Mouse (Mus musculus) intestine, embryonic 16.5 days (tissue): ENCODE results near the gene Lactbl1. TPM values are rescaled to one million over a fixed set of nuclear protein-coding genes. Genes with fewer than 3 reads are reported as not detected.

Experiments
- ATAC-seq: fragments of 200-750 bp; cut with Nextera tagmentation; 2 replicates; pipeline ENCODE4 v1.8.0; 2017; ENCODE audit warnings: moderate TSS enrichment, moderate library complexity
- H3K27ac ChIP-seq: fragments of 300-500 bp; sonication (generic); 2 replicates; pipeline ENCODE4 v1.5.1; 2014; ENCODE audit warnings: mild to moderate bottlenecking, low read length
- H3K27me3 ChIP-seq: fragments of 300-500 bp; sonication (generic); replicated peaks from 2 replicates; pipeline ENCODE4 v1.6.1; 2014; ENCODE audit warnings: low read length, control low read depth, mixed read lengths; ENCODE audit not compliant: control insufficient read depth, insufficient read depth
- H3K36me3 ChIP-seq: fragments of 300-500 bp; sonication (generic); 2 replicates; pipeline ENCODE4 v1.6.1; 2014; ENCODE audit warnings: low read length, control low read depth; ENCODE audit not compliant: control insufficient read depth, insufficient read depth
- H3K4me1 ChIP-seq: fragments of 300-500 bp; sonication (generic); 2 replicates; pipeline ENCODE4 v1.6.1; 2014; ENCODE audit warnings: low read length, control low read depth, mixed read lengths; ENCODE audit not compliant: control insufficient read depth, insufficient read depth
- H3K4me2 ChIP-seq: fragments of 300-500 bp; sonication (generic); 2 replicates; pipeline ENCODE4 v1.6.1; 2014; ENCODE audit warnings: low read depth, low read length, control low read depth
- H3K4me3 ChIP-seq: fragments of 300-500 bp; sonication (generic); 2 replicates; pipeline ENCODE4 v1.5.1; 2014; ENCODE audit warnings: mild to moderate bottlenecking, low read length
- H3K9ac ChIP-seq: fragments of 300-500 bp; sonication (generic); 2 replicates; pipeline ENCODE4 v1.6.1; 2014; ENCODE audit warnings: low read depth, low read length
- H3K9me3 ChIP-seq: fragments of 300-500 bp; sonication (generic); 2 replicates; pipeline ENCODE4 v1.6.1; 2016; ENCODE audit warnings: low read length, control low read depth; ENCODE audit not compliant: control insufficient read depth
- WGBS: fragments of 180-500 bp; shearing (Covaris S2); extraction: QIAGEN DNeasy Blood & Tissue Kit; methylation state at CpG from one replicate; pipeline ENCODE4 v1.1.7; 2014; 5-methylcytosine and 5-hydroxymethylcytosine counted together
- polyA plus RNA-seq: library from polyadenylated mRNA; unstranded; fragments of >200 nt; fragmentation: Nextera tagmentation; extraction: Ambion mirVana; gene quantifications from 2 replicates; pipeline ENCODE4 v1.2.1, GENCODE M21; 2015

Lactbl1 gene
- polyA plus RNA-seq, 1 experiment from 2014 or later: not detected

GRCm38 (mm10) chr4:136649480-136650196, 27.2 kb downstream of the Lactbl1 start:
- no peaks in the 10 kb centered on the region for H3K27me3 ChIP-seq
- no peak overlapping the region for H3K27ac ChIP-seq
- 38% methylated on average over 13 of the region's 13 CpGs for WGBS
- H3K4me2 ChIP-seq: peak overlapping the region; percentile 47
- peak; percentile 55 for ATAC-seq
- H3K9me3 ChIP-seq: peaks cover 7% of the 10 kb centered on the region; the same call in 1 of the 2 replicates
- H3K36me3 ChIP-seq: 0 out of 2 replicates have a peak, but pooled peaks cover 3% of the 10 kb centered on the region
- peaks cover 10% of the 10 kb centered on the region for H3K4me1 ChIP-seq
- peak overlapping the region; percentile 19; the same call in 1 of the 2 replicates for H3K9ac ChIP-seq
- H3K4me3 ChIP-seq: no peak overlapping the region

GRCm38 (mm10) chr4:136650261-136650660, 27.8 kb downstream of the Lactbl1 start:
- Histone ChIP-seq H3K4me3 (no peak overlapping the region), H3K27ac (no peak overlapping the region), H3K9ac (no peak overlapping the region), H3K4me2 (no peak overlapping the region), H3K36me3 (0 out of 2 replicates have a peak, but pooled peaks cover 3% of the 10 kb centered on the region), H3K27me3 (no peaks in the 10 kb centered on the region), H3K9me3 (peaks cover 7% of the 10 kb centered on the region; the same call in 1 of the 2 replicates), H3K4me1 (peaks cover 10% of the 10 kb centered on the region)
- no peak for ATAC-seq
- WGBS: 83% methylated on average over 8 of the region's 8 CpGs

GRCm38 (mm10) chr4:136651357-136651811, 29.0 kb downstream of the Lactbl1 start:
- 70% methylated on average over 3 of the region's 3 CpGs for WGBS
- no peak overlapping the region for H3K9ac ChIP-seq
- no peak for ATAC-seq

DNA sequence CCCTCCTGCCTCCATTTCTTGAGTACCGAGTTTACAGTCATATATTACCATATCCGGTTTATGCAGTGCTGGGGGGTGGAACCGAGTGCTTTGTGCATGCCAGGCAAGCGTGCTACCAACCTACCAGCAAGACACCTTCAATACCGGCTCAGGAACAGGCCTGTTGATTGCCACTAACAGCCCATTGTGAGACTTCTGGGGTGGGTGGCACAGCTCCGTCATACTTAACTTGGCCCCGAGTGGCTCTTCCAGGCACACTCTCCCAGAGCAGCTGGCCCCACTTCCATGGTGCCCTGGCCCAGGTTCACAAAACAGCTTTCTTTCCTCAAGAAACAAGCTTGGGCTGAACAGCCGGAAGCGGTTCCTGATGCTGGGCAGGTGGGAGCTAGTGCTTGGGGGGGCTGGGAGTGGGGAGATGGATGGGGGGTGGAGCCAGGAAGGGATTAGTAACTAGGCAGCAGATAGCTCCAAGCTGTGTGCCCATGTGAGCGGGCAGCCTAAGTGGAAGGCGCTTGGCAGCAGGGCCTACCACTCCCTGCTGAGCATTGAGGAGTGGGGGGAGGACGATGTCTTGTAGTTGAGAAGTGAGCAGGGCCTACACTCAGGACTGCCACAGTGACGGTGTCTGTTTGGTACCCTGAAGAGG, 29.6 kb downstream of the Lactbl1 start:
- Histone ChIP-seq H3K4me2 (no peak overlapping the region), H3K4me3 (no peak overlapping the region), H3K27ac (no peak overlapping the region), H3K4me1 (peaks cover 10% of the 10 kb centered on the region), H3K27me3 (no peaks in the 10 kb centered on the region), H3K9ac (no peak overlapping the region), H3K36me3 (peaks cover 5% of the 10 kb centered on the region; the same call in 1 of the 2 replicates), H3K9me3 (peaks cover 2% of the 10 kb centered on the region; the same call in 1 of the 2 replicates)
- no peak for ATAC-seq
- 78% methylated on average over 13 of the region's 13 CpGs for WGBS

More at GRCm38 (mm10) chr4:136651357-136651811, 29.0 kb downstream of the Lactbl1 start:
- no peak overlapping the region for H3K4me2 ChIP-seq
- H3K27ac ChIP-seq: no peak overlapping the region
- no peak overlapping the region for H3K4me3 ChIP-seq
- H3K27me3 ChIP-seq: no peaks in the 10 kb centered on the region
- H3K9me3 ChIP-seq: peaks cover 7% of the 10 kb centered on the region; the same call in 1 of the 2 replicates
- H3K4me1 ChIP-seq: peaks cover 10% of the 10 kb centered on the region
- H3K36me3 ChIP-seq: peaks cover 3% of the 10 kb centered on the region; the same call in 1 of the 2 replicates

- Histone ChIP-seq H3K36me3 (peaks cover 5% of the 10 kb centered on the region; the same call in 1 of the 2 replicates), H3K27me3 (no peaks in the 10 kb centered on the region), H3K9ac (no peak overlapping the region), H3K9me3 (no peaks in the 10 kb centered on the region), H3K4me1 (peaks cover 10% of the 10 kb centered on the region), H3K4me3 (no peak overlapping the region), H3K4me2 (no peak overlapping the region), H3K27ac (no peak overlapping the region)
- no peak for ATAC-seq
- 71% methylated on average over 11 of the region's 11 CpGs for WGBS
These were observed 30.1 kb downstream of the Lactbl1 start for GRCm38 (mm10) chr4:136652528-136652910.

DNA sequence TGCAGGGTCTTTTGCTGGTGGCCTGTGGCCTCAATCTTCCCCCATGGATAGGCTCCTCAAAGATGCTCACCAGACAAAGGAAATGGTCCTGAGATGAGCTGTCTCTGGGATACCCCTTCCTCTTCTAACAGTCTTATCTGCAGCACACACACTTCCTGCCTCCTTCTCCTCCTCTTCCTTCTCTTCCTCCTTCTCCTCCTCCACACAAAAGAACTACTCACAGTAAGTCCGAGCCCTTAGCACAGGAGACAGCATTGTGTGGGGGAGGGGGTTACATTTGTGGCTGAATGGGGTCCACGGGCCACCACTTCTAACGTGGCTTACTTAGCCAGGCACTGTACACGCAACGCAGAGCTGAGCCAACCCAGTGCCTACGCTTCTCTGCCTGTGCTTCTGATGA, 30.6 kb downstream of the Lactbl1 start:
- H3K4me1 ChIP-seq: peaks cover 10% of the 10 kb centered on the region
- H3K36me3 ChIP-seq: peaks cover 5% of the 10 kb centered on the region; the same call in 1 of the 2 replicates
- H3K27ac ChIP-seq: no peak overlapping the region
- ATAC-seq: no peak
- no peaks in the 10 kb centered on the region for H3K9me3 ChIP-seq
- 78% methylated on average over 6 of the region's 6 CpGs for WGBS
- H3K4me3 ChIP-seq: no peak overlapping the region
- no peak overlapping the region for H3K4me2 ChIP-seq
- H3K27me3 ChIP-seq: no peaks in the 10 kb centered on the region
- H3K9ac ChIP-seq: no peak overlapping the region

GRCm38 (mm10) chr4:136653692-136654234, 31.3 kb downstream of the Lactbl1 start:
- no peak overlapping the region for H3K4me3 ChIP-seq
- no peak overlapping the region for H3K4me2 ChIP-seq
- no peaks in the 10 kb centered on the region for H3K27me3 ChIP-seq
- peaks cover 7% of the 10 kb centered on the region; the same call in 1 of the 2 replicates for H3K36me3 ChIP-seq
- 79% methylated on average over 10 of the region's 10 CpGs for WGBS
- H3K4me1 ChIP-seq: peaks cover 10% of the 10 kb centered on the region
- H3K27ac ChIP-seq: no peak overlapping the region
- no peak for ATAC-seq
- H3K9ac ChIP-seq: no peak overlapping the region
- H3K9me3 ChIP-seq: no peaks in the 10 kb centered on the region

DNA sequence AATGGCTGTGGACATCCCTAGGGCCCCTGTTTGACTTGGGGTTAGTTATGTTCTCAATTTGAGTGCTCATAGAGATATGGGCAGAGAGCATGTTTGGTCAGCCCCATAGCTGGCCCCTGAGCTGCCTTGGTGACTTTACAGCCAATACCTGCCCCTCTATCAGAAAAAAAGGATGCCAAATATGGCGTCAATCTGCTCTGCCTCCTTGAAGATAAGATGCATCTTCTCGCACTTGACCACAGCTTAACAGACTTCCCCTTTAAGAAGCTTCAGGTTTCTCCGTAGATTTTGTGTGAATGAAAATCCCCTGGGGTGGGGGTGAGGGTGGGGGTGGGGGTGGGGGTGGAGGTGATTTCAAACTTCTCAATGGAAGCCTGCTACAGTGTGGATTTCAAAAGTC, 35.5 kb downstream of the Lactbl1 start:
- WGBS: 69% methylated on average over 3 of the region's 3 CpGs
- H3K27me3 ChIP-seq: no peaks in the 10 kb centered on the region
- no peak for ATAC-seq
- H3K4me2 ChIP-seq: no peak overlapping the region
- H3K4me1 ChIP-seq: no peaks in the 10 kb centered on the region
- no peaks in the 10 kb centered on the region for H3K9me3 ChIP-seq
- H3K27ac ChIP-seq: no peak overlapping the region
- no peak overlapping the region for H3K9ac ChIP-seq
- peaks cover 11% of the 10 kb centered on the region; the same call in 1 of the 2 replicates for H3K36me3 ChIP-seq
- no peak overlapping the region for H3K4me3 ChIP-seq

- no peak overlapping the region for H3K4me2 ChIP-seq
- ATAC-seq: no peak
- H3K27me3 ChIP-seq: no peaks in the 10 kb centered on the region
- H3K36me3 ChIP-seq: peaks cover 3% of the 10 kb centered on the region; the same call in 1 of the 2 replicates
- no peak overlapping the region for H3K27ac ChIP-seq
- no peaks in the 10 kb centered on the region for H3K9me3 ChIP-seq
- 67% methylated on average over 9 of the region's 9 CpGs for WGBS
- H3K4me1 ChIP-seq: no peaks in the 10 kb centered on the region
- H3K9ac ChIP-seq: no peak overlapping the region
- H3K4me3 ChIP-seq: no peak overlapping the region
These were observed 42.6 kb downstream of the Lactbl1 start for GRCm38 (mm10) chr4:136665068-136665467.
